Mouse (Mus musculus) liver, embryonic 13.5 days (tissue): Measurements from ENCODE around the gene Rcor1. TPM values are rescaled to one million over a fixed set of nuclear protein-coding genes. Genes with fewer than 3 reads are reported as not detected.

Source experiments
- ATAC-seq: fragments of 200-750 bp; cut with Nextera tagmentation; 2 replicates; pipeline ENCODE4 v1.8.0; 2017; ENCODE audit warnings: low read depth, mild to moderate bottlenecking, moderate number of reproducible peaks, moderate library complexity
- DNase-seq: peaks from one replicate; pipeline ENCODE4 v3.0.0; 2022
- H3K27ac ChIP-seq: fragments of 300-500 bp; sonication (generic); 2 replicates; pipeline ENCODE4 v1.5.1; 2015; ENCODE audit warnings: moderate library complexity, mild to moderate bottlenecking, inconsistent platforms
- H3K27me3 ChIP-seq: fragments of 300-500 bp; sonication (generic); 2 replicates; pipeline ENCODE4 v1.6.1; 2015; ENCODE audit warnings: mild to moderate bottlenecking, inconsistent platforms
- H3K36me3 ChIP-seq: fragments of 300-500 bp; sonication (generic); 2 replicates; pipeline ENCODE4 v1.6.1; 2015; ENCODE audit warnings: mild to moderate bottlenecking, inconsistent platforms
- H3K4me1 ChIP-seq: fragments of 300-500 bp; sonication (generic); replicated peaks from 2 replicates; pipeline ENCODE4 v1.6.1; 2015; ENCODE audit warnings: inconsistent platforms
- H3K4me2 ChIP-seq: fragments of 300-500 bp; sonication (generic); 2 replicates; pipeline ENCODE4 v1.6.1; 2015; ENCODE audit warnings: inconsistent platforms, mild to moderate bottlenecking, moderate library complexity
- H3K4me3 ChIP-seq: fragments of 300-500 bp; sonication (generic); replicated peaks from 2 replicates; pipeline ENCODE4 v1.5.1; 2015; ENCODE audit warnings: mild to moderate bottlenecking, inconsistent platforms
- H3K9ac ChIP-seq: fragments of 300-500 bp; sonication (generic); 2 replicates; pipeline ENCODE4 v1.6.1; 2015; ENCODE audit warnings: mild to moderate bottlenecking, inconsistent platforms
- H3K9me3 ChIP-seq: fragments of 300-500 bp; sonication (generic); replicated peaks from 2 replicates; pipeline ENCODE4 v1.6.1; 2016; ENCODE audit warnings: inconsistent platforms
- WGBS: fragments of 180-500 bp; shearing (Covaris S2); methylation state at CpG from one replicate; pipeline ENCODE4 v1.1.7; 2015; ENCODE audit not compliant: insufficient replicate concordance; 5-methylcytosine and 5-hydroxymethylcytosine counted together
- polyA plus RNA-seq: library from polyadenylated mRNA; unstranded; fragments of >200 nt; fragmentation: Nextera tagmentation; extraction: Ambion mirVana; gene quantifications from 2 replicates; pipeline ENCODE4 v1.2.1, GENCODE M21; 2015

Rcor1 gene
- polyA plus RNA-seq, 1 experiment from 2014 or later: 5.8 TPM

DNA sequence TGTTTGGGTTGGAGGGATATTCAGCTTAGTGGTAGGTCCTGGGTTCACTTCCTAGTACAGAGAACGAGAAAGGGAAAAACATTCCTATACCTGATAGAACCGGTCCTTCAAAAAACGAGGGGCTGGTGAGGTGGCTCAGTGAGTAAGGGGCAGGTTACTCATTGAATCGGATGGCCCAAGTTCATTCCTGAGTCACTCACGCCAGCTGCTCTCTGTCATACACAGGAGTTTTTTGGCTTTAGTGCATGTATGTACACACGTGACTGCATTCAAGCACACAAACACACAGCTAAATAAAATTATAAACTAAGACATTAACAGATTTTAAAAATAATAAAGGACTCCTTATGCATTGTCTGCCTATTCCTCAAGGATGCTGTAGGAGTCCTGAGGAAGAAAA, 57.1 kb downstream of the Rcor1 start:
- H3K36me3 ChIP-seq: peaks cover 37% of the 10 kb centered on the region
- H3K9me3 ChIP-seq: no peaks in the 10 kb centered on the region
- H3K4me1 ChIP-seq: peaks cover 24% of the 10 kb centered on the region
- ATAC-seq (no peak), DNase-seq (no peak)
- H3K27ac ChIP-seq: no peak overlapping the region
- no peaks in the 10 kb centered on the region for H3K27me3 ChIP-seq
- no peak overlapping the region for H3K9ac ChIP-seq
- WGBS: 76% methylated on average over 6 of the region's 6 CpGs
- no peak overlapping the region for H3K4me2 ChIP-seq
- no peak overlapping the region for H3K4me3 ChIP-seq

DNA sequence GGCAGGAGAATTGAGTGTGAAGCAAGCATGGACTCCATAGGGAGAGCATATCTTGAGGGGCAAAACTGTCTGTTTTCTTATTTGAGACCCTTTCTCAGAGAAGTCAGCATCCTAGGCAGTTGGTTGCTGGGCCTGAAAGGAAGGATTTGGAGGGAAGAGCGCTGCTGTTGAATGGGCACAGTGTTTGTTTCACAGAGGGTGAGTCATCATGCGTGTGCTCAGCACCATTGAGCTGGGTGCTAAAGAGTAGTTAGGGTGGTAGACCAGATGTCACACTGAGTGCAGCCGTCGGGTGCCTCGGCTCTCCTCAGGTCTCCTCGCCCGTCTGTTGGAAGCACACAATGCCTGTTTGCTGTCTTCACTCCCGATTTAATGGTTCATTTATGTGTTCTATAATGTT, 57.9 kb downstream of the Rcor1 start:
- H3K4me2 ChIP-seq: no peak overlapping the region
- no peak for ATAC-seq

DNA sequence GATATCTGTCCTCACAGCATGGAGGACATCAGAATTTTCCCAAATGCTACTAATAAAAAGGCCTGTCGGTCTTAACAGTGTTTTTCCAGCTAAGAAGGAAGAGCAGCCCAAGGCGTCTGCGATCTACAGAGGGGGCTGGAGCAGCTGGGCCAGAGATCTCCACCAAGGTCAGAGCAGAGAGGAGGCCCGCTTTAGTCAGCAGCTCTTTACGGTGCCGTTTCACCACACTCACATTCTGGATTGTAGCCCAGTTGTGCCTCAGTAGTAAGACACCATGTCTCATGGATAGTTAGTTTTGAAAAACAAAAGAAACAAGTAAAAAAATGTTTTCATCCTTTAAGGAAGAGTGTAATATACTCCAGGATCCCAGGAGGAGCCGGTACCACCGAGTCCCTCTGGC, 72.0 kb downstream of the Rcor1 start:
- H3K36me3 ChIP-seq: peaks cover 91% of the 10 kb centered on the region
- H3K4me3 ChIP-seq: no peak overlapping the region
- no peak overlapping the region for H3K9ac ChIP-seq
- DNase-seq (no peak), ATAC-seq (no peak)
- 90% methylated on average over 8 of the region's 8 CpGs for WGBS
- no peak overlapping the region for H3K27ac ChIP-seq
- no peaks in the 10 kb centered on the region for H3K4me1 ChIP-seq
- H3K4me2 ChIP-seq: no peak overlapping the region
- no peaks in the 10 kb centered on the region for H3K27me3 ChIP-seq
- H3K9me3 ChIP-seq: no peaks in the 10 kb centered on the region

More for the DNA sequence above, 57.9 kb downstream of the Rcor1 start:
- Histone ChIP-seq H3K9me3 (no peaks in the 10 kb centered on the region), H3K27ac (no peak overlapping the region), H3K4me3 (no peak overlapping the region), H3K9ac (no peak overlapping the region), H3K27me3 (no peaks in the 10 kb centered on the region), H3K36me3 (peaks cover 43% of the 10 kb centered on the region), H3K4me1 (peaks cover 20% of the 10 kb centered on the region)
- no peak for DNase-seq
- WGBS: 89% methylated on average over 8 of the region's 8 CpGs

DNA sequence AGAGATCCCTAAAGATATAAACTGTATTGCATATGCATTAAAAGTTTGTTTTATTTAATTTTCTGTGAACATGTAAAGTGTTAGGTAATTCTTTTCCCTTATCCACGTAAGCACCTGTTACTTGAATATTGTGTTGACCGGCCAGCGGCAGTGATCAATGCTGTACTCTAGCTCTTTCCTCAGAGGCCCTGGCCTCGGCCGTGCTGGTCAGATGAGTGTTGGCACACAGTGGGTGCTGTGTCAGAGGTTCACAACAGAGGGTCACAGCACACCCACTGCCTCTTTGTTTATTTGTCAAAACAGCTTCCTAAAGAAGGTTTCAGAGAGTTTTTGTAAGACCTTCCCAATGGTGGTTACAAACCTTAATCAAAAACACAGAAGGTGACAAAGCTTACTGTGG, 75.4 kb downstream of the Rcor1 start:
- Histone ChIP-seq H3K9me3 (no peaks in the 10 kb centered on the region), H3K4me1 (no peaks in the 10 kb centered on the region), H3K9ac (no peak overlapping the region), H3K27me3 (no peaks in the 10 kb centered on the region), H3K4me2 (no peak overlapping the region), H3K4me3 (no peak overlapping the region), H3K36me3 (peaks cover 86% of the 10 kb centered on the region), H3K27ac (no peak overlapping the region)
- ATAC-seq (no peak), DNase-seq (no peak)
- WGBS: 85% methylated on average over 5 of the region's 5 CpGs

DNA sequence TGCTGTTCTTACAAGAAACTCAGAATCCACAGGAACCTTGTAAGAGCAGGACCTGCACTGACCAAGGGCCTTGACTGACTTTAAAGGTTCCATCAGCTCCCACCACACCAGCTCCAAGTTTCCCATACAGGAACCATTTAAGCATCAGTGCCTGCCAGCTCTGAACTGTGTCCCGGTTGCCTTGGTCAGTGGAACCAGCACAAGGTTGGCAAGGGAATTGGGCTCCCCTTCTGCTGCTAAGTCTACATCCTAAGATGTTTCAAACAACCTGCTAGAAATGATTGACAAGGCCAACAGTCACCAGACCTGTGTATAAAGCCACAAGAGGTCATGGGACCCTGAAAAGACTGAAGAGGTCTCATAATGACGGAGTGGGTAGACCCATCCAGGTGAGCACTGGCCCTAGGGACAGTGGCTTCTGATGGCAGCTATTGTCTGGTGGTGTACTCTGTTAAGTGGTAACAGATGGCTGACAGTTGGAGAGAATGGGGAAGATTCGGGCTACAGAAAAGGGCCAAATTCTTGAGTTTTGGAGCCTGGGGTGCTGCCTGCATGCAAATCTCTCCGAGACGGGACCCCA, 80.4 kb downstream of the Rcor1 start:
- Histone ChIP-seq H3K4me1 (no peaks in the 10 kb centered on the region), H3K4me2 (no peak overlapping the region), H3K27me3 (no peaks in the 10 kb centered on the region), H3K9me3 (0 out of 2 replicates have a peak, but pooled peaks cover 10% of the 10 kb centered on the region), H3K36me3 (peaks cover 47% of the 10 kb centered on the region), H3K27ac (no peak overlapping the region), H3K9ac (no peak overlapping the region), H3K4me3 (no peak overlapping the region)
- 83% methylated on average over 5 of the region's 5 CpGs for WGBS
- DNase-seq: no peak
- ATAC-seq: no peak

DNA sequence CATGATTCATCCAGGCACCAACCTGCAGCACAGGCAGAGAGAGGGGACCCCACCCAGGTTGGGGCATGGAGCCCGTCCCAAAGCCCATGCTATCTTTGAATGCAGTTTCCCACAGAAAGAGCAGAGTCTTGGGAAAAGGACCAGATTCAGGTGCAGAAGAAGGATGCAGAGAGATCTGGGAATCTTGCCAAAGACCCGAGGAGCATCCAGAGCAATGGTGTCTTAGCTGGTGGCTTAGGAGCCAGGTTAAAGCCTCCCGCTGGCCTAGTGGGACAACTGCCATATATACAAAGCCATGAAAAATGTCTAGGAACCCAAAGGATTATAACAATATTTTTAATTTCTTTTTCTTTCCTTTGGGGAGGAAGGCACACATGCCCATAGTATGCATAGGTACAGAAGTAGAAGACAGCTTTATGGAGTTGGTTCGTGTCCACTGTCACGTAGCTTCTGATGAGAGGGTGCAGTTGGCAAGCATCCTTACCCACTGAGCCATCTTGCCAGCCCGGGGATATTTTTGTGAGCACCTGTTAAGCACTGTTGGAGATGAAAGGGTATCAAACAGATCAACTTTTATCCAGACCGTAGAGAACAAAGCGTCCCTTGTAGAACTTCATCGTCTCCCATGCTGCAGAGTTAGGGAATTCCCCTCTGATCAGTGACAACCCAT, 82.0 kb downstream of the Rcor1 start:
- 80% methylated on average over 9 of the region's 9 CpGs for WGBS

DNA sequence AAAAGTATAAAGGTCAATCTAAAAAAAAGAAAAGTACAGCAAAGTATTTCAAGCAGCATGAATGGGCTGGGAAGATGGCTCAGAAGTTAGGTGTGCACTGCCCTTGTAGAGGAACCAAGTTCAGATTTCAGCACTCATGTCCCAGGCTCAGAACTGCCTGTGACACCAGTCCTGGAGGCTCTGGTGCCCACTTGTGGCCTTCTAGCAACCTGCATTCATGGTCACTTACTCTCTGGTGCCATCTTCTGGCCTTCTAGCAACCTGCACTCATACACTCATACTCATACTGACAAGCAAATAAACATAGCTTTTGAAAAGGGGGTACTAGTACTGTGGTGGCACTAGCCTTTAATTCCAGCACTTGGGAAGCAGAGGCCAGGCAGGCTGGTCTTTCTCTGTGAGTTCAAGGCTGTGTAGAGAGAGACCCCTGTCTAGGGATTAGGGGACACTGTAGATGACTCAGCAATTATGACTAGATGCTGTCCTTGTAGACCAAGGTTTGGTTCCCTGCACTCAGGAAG, 83.2 kb downstream of the Rcor1 start:
- DNase-seq (peak; percentile 28), ATAC-seq (no peak)
- Histone ChIP-seq H3K36me3 (peaks cover 23% of the 10 kb centered on the region), H3K9me3 (0 out of 2 replicates have a peak, but pooled peaks cover 10% of the 10 kb centered on the region), H3K9ac (no peak overlapping the region), H3K4me3 (no peak overlapping the region), H3K4me1 (no peaks in the 10 kb centered on the region), H3K4me2 (no peak overlapping the region), H3K27me3 (no peaks in the 10 kb centered on the region), H3K27ac (no peak overlapping the region)

More for the DNA sequence above, 82.0 kb downstream of the Rcor1 start:
- Histone ChIP-seq H3K9me3 (0 out of 2 replicates have a peak, but pooled peaks cover 10% of the 10 kb centered on the region), H3K4me1 (no peaks in the 10 kb centered on the region), H3K27me3 (no peaks in the 10 kb centered on the region), H3K27ac (no peak overlapping the region), H3K36me3 (peaks cover 36% of the 10 kb centered on the region), H3K9ac (no peak overlapping the region), H3K4me3 (no peak overlapping the region), H3K4me2 (no peak overlapping the region)
- no peak for DNase-seq
- no peak for ATAC-seq

DNA sequence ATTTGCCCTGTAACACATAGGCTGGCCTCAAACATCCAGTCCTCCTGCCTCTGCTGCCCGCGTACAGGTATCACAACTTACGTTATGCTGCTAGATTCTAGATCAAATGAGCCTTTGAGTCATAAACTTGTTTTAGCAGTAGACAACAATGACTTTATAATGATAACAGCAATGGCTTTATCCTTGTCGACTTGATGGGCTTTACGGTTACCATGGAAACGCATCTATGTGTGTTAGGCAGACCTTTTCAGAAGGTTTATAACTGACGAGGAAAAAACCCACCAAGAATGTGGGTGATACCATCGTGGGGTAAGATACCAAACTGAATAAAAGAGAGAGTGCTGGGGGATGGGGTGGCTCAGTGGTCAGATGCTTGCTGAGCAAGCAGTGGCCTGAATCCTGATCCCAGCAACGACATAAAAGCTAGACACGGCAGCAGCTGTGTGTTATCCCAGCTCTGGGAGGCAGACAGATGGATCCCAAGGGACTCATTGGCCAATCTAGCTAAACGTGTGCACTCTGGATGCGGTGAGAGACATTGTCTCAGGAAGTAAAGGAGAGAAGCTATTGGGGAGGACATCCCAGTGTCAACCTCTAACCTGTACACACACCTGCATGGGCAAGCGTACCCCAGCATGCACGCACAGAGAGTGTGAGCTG, 85.6 kb downstream of the Rcor1 start:
- no peak for ATAC-seq
- no peaks in the 10 kb centered on the region for H3K4me1 ChIP-seq
- no peak overlapping the region for H3K9ac ChIP-seq
- H3K4me2 ChIP-seq: no peak overlapping the region
- no peaks in the 10 kb centered on the region for H3K27me3 ChIP-seq
- H3K9me3 ChIP-seq: 0 out of 2 replicates have a peak, but pooled peaks cover 10% of the 10 kb centered on the region
- DNase-seq: no peak
- H3K36me3 ChIP-seq: peaks cover 6% of the 10 kb centered on the region
- no peak overlapping the region for H3K27ac ChIP-seq
- no peak overlapping the region for H3K4me3 ChIP-seq
- WGBS: 77% methylated on average over 14 of the region's 14 CpGs

DNA sequence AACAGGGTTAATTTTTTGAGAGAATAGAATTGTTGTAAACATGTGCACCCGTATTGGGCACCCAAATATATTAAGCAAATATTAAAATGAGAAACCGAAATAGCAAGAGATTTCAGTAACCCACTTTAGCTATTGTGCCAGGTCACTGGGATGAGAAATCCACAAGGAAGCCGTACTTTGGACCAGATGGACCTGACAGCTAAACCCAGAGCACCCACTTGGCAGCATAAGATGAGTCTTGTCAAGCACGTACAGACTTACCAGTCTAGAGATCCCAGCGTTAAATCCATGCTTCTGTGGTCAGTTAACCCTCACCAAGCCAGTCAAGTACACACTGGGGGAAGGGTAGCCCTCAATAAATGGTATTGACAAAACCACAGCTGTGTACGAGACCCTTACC, 86.5 kb downstream of the Rcor1 start:
- Histone ChIP-seq H3K36me3 (no peaks in the 10 kb centered on the region), H3K4me1 (no peaks in the 10 kb centered on the region), H3K27me3 (no peaks in the 10 kb centered on the region), H3K9ac (no peak overlapping the region), H3K27ac (no peak overlapping the region), H3K4me3 (no peak overlapping the region), H3K9me3 (0 out of 2 replicates have a peak, but pooled peaks cover 10% of the 10 kb centered on the region), H3K4me2 (no peak overlapping the region)
- ATAC-seq: no peak
- 63% methylated on average over 6 of the region's 6 CpGs for WGBS
- DNase-seq: no peak

DNA sequence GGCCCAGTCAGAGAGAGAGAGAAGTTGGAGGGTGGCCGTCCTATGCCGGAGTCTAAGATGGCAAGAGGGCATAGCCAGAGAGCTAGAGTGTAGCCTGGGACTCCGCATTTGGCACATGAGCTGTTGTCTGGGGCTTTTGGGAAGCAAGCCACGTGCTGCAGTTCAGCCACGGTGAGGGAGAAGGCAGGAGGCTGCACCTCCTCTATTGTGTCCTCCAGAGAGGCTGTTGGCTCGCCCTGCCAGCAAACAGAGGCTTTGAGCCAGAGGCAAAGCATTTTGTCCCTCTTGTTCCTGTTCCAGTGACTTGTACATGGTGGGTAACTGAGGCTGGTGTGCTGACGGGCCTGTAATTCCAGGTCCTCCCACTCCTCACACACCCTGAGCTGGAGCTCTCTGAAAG, 95.0 kb downstream of the Rcor1 start:
- no peak for ATAC-seq
- no peak for DNase-seq
- 75% methylated on average over 7 of the region's 7 CpGs for WGBS
- H3K4me2 ChIP-seq: no peak overlapping the region
- no peak overlapping the region for H3K9ac ChIP-seq
- no peaks in the 10 kb centered on the region for H3K36me3 ChIP-seq
- H3K4me1 ChIP-seq: peaks cover 3% of the 10 kb centered on the region; the same call in 1 of the 2 replicates
- H3K9me3 ChIP-seq: peaks cover 2% of the 10 kb centered on the region; the same call in 1 of the 2 replicates
- H3K27me3 ChIP-seq: no peaks in the 10 kb centered on the region
- H3K4me3 ChIP-seq: no peak overlapping the region
- H3K27ac ChIP-seq: no peak overlapping the region

DNA sequence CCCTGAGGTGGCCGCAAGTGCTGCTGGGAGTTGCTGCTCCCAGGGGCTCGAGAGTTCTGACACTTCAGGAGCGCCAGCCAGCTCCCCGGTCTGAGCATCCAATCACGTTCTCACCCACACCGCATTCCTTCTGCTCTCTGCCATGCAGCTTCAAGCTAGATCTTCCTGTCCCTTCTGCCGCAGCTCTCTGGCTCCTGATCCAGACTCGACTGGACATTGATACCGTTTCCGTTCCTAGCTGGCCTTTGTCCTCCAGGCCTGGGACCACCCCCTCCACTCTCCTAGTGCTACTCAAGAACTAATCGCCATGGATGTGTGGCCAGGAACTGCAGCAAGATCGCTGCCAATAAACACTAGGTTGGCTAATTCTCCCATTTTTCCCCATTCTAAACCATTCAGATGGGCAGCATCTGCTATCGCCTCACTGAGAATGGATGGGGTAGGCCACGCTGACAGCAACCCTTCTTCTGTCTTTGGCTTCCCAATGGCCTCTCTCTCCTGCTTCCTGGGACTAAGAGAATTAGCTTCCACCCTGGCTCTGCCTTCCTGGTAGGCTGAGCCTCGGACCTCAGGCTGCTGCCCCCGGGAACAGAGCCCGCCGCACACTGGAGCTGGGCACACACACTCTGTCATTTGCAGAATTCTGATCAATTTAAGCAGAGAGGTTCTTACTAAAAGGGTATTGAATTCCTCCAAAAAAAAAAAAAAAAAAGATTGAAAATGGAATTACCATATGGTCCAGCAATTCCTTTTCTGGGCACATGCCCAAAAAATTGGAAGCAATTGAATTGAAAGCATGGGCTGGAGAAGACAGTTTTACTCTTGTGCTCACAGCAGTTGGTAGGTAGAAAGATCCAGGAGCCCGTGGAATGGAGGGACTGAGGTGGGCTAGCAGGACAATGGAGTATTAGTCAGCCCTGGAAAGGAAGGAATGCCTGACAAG, 95.9 kb downstream of the Rcor1 start:
- H3K4me3 ChIP-seq: no peak overlapping the region
- no peak overlapping the region for H3K4me2 ChIP-seq
- DNase-seq (no peak), ATAC-seq (no peak)
- H3K36me3 ChIP-seq: no peaks in the 10 kb centered on the region
- no peak overlapping the region for H3K9ac ChIP-seq
- H3K27me3 ChIP-seq: no peaks in the 10 kb centered on the region
- peaks cover 6% of the 10 kb centered on the region; the same call in 1 of the 2 replicates for H3K9me3 ChIP-seq
- WGBS: 61% methylated on average over 19 of the region's 19 CpGs
- peaks cover 3% of the 10 kb centered on the region; the same call in 1 of the 2 replicates for H3K4me1 ChIP-seq
- H3K27ac ChIP-seq: no peak overlapping the region
